Mouse (Mus musculus): ENCODE data around the gene Sdhc.

GRCm38 (mm10) chr1:171102547-171103177 lies 47.7 kb downstream of the Sdhc start:
- TF ChIP-seq ZNF384 (IDR thresholded peaks at IDR 0.05; ENCODE audit: low read depth, low read length) = no peak
- TF ChIP-seq NELFE (IDR thresholded peaks at IDR 0.05; ENCODE audit: low read depth, low read length) = no peak
- no peak for TF ChIP-seq GABPA (IDR thresholded peaks at IDR 0.05; ENCODE audit: insufficient replicate concordance, low read depth, low read length)
- no peak for TF ChIP-seq CTCF (conservative IDR thresholded peaks at IDR 0.05 in 1 of 2, IDR thresholded peaks at IDR 0.05 in 1 of 2; ENCODE audit: low read depth in 2 of 2, low read length in 2 of 2)
- TF ChIP-seq KAT2A (IDR thresholded peaks at IDR 0.05; ENCODE audit: insufficient replicate concordance, low read length) = peak; percentile 74; the same call in 1 of the 2 replicates
- no peak for TF ChIP-seq PAX5 (IDR thresholded peaks at IDR 0.05; ENCODE audit: low read length)
- TF ChIP-seq CHD1 (IDR thresholded peaks at IDR 0.05; ENCODE audit: low read depth, low read length) = no peak
- TF ChIP-seq ZC3H11A (IDR thresholded peaks at IDR 0.05; ENCODE audit: low read depth, low read length) = no peak
- no peak for TF ChIP-seq MXI1 (IDR thresholded peaks at IDR 0.05; ENCODE audit: low read depth, low read length)

All from CH12.LX (cell line).